Mouse (Mus musculus): ENCODE measurements around the gene Soat2.

Gene Soat2

DNA sequence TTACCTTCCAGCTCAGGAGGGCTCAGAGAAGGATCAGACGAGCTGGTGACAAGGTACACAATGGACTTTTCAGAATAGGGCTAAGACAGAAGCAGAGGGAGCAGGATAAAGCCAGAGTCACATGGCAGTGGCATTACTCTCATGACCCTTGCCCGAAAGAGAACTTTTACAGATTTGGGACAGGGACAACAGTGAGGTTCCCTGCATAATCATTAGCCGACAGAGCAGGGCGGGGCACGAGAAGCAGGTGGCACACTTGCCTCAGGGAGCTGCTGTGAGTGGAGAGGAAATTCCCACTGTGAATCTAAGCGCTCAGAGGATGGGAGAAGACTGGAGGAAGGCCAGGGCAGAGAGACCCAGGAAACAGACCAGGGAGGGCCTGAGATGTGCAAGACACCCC, 38.6 kb downstream of the Soat2 start:
- DNase-seq (ENCODE audit: low spot score), result no peak

DNA sequence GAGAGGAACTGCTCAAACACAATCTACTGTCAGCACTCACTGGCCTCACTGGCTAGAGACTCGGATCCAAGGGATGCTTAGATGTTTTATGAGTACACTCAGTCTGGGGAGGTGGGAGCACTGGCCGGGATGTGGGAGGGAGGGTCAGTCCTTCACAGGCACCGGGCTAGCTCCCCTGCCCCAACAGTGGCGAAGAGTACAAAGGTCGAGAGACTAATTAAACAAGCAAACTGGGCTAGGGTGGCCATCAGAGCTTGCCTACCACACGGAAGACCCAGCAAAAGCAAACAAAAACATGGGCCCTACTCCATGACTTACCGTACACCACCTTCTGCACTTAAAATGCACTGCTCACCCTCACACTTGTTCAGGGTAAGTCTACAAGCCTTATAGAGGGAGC, 41.4 kb downstream of the Soat2 start:
- no peak for DNase-seq (ENCODE audit: low spot score)

DNA sequence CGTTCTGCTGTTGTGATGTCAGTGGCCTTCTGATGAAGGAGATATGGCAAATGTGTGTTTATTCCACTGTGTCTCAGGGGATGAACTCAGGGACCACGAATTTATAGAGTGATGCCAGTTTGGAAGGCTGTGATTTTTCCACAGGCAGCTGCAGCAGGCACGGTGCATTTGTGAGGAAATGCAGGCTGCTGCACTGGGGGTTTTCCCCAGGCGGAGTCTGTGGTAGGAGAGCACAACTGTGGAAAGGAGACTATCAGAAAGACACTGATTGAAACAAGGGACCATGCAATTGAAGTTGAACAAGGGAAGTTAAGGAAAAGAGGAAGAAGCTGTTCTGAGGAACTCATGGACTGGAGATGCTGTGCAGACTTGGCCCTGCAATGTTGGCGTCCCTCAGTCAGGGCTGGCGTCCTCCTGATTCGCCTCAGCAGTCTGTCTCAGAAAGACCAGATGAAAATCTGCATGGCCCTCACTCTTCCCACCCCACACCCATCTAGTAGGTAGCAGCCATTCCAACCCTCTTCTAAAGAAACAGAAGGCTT, 42.0 kb downstream of the Soat2 start:
- no peak for DNase-seq (ENCODE audit: low spot score)

DNA sequence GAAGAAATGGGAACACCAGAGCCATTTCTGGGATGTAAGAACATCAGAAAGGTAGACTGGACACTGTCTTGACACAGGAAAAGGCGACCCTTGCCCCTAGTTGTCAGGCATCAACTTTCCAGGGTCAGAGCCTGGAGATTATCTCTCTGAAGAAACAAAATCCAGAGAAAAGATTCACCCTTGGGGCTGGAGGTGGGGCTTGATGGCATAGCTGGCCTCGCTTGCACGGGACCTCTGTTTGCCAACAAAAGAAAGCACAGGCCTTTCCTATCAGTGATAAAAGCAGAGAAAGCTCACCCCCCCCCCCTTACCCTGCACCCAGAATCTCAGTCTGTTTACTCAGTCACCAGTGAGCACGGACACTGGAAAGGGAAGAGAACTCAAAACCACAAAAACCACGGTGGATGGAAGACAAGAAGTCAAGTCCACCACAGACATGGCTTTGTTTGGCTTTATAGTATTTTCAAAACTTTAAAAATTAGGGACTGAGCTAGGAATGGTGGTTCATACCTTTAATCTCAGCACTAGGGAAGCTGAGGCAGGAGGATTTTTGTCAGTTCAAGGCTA, 42.6 kb downstream of the Soat2 start:
- no peak for DNase-seq (ENCODE audit: low spot score)

DNA sequence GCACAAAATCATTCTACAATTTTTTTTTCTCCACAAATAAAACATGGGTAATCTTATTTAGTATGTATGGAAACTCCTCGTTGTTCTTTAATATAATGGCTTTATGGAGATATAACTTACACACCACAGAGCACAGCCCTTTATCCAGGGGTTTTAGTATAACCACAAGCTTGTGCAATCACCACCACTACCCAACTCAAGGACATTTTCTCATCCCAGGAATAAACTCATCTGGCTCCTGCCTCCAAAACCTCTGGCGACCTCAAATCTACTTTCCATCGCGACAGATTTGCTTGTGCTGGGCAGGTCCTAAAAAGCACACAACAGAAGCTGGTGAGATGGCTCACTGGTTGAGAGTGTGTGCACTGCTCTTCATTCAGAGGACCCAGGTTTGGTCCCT, 43.3 kb downstream of the Soat2 start:
- DNase-seq (ENCODE audit: low spot score), result no peak

DNA sequence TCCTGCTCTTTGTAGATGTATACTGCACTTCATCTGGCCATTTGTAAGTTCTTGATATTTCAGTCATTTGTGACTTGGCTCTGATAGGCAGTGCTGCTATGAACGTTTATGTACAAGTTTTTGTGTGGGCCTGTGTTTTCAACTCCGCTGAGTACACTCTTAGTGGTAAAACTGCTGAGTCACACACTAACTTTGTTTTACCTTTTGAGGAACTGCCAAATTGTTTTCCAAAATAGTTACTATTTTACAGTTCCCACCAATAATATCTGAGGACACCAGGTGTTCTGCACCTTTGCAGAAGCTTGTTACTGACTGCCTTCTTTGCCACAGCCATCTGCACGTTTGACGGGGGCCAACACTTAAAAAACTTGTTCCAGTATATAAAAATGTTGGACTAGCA, 44.1 kb downstream of the Soat2 start:
- no peak for DNase-seq (ENCODE audit: low spot score)

DNA sequence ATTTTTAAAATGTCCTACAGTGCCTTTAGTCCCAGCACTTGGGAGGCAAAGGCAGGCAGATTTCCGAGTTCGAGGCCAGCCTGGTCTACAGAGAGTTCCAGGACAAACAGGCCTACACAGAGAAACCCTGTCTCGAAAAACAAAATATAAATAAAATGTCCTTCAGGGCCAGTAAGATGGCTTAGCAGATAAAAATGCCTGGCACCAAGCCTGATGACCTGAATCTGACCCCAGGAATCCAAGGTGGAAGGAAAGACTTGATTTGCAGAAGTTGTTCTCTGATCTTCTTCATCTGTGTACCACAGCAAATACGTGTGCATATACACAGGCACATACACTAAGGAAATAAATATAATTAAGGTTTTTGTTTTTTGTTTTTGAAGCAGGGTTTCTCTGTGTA, 45.0 kb downstream of the Soat2 start:
- DNase-seq (ENCODE audit: low spot score), result no peak

DNA sequence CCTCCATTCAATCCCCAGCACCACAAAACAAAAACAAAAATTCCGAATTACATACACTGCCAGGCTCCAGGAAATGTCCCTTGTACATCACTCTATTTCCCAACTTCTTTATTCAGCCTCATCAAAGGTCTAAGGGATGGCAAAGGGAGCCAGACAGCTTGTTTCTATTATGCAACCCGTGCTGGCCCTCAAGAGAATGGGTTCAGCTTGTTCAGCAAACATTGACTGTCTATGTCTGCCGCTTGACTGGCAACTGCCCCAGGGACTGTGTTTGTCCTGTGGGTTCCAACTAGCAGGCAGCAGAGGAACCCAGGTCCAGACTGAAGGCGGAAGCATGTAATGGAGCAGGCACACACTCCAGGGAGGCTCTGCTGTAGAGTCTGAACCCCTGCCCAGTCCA, 48.5 kb downstream of the Soat2 start:
- no peak for DNase-seq (ENCODE audit: low spot score)

DNA sequence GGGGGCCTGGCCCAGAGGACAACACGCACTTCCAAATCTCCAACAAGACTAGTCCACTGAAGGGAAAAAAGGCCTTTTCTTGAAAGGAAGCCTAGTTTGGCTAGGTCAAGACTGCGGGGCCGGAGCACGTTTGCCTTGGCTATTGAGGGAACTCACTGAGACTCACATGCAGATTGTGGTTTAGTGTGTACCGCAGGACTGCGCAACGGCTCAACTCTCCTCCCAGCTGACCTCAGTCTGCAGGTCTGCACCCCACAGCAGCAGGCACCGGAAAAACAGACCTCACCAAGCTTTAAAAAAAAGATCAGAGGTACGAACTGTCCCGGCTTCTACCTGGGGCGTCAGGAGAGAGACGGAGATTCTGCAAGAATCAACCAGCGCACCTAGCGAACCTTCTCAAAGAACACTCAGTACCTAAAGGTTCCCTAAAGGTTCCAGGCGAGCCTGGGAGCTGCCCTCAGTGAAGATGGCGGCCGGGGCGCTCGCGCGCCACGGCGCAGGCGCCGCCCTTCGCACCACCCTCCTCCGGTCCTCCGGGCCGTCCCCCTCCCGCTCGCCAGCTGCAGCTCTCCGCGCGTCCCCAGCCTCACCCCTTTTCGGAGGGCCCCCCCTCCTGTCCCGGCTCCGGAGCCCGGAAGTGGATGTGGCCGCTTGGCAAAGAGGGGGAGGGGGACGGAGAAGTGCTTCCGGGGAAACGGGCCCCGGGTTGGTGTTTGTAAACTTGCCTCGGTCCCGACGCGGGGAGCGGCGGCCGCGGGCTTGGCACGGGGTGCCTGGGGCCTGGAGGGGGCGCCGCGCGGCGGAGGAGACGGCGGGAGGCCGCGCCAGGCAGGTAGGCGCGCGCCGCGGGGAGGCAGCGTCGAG, 52.9 kb downstream of the Soat2 start, which contains the start of gene Zfp740:
Gene Zfp740 (plus strand): TSS at position 279 of the 864 bp plus-strand sequence.
- peak; percentile 88 for DNase-seq (ENCODE audit: low spot score)

DNA sequence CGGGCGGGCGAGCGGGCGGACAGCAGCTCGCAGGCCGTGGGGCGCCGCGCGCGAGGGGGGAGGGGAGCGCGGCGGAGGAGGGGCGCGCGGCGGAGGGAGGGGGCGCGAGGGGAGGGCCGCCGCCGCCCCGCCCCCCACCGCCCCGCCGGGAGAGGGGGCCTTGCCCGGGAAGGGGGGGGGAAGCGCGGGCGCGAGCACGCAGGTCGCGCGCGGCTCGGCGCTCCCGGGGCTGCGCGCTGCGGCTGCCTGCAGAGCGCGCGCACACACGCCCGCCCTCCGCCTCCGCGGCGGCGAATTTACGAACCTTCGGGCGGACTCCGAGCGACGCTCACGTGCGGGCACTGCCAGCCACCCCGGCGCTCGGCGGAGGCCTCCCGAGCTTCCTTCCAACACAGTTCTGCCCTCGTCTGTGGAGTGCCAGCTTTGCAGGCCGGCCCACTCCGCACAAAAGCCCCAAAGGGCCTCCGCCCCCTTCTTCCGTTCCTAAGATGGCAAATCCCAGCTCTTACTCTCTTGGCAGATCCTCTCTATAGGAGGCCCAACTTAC, 53.6 kb downstream of the Soat2 start:
- peak; percentile 60 for DNase-seq (ENCODE audit: low spot score)

DNA sequence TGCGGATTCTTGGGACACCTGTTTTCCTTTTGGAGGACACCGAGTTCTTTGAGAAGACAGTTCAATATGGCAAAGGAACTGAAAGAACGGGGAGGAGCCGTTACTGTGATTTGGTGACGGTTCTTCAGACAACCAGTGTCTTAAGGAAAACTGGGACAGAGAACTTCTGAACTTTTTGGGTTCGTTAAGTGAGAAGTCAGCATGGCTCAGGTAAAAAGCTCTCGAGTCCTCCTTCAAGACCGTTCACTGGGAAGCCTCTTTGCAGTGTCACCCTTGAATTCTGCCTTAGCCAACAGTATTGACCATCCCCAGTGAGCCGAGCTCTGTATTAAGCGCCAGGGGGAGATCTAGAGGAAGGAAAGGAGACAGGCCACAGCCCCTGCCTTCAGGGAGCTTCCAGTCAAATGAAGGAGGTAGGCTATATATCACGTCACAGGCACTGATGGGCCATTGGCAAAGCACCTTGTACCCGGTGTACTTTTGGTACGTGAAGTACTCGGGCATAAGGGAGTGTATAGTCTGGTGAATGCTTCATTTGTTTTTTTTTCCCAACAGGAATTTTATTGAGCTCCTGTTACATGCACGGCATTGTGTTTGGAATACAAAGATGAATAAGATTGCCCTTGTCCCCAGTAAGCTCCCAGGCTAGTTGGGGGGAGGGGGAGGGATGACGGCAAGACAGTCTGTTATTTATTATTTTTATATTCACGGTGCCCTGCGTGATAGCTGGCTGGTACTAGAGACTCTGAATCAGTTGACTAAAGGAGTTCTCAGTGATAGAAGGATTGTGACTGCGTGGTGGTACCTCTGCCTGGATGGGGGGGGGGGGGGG, 54.6 kb downstream of the Soat2 start, which contains the start of gene Csad:
Gene Csad (minus strand): TSS at position 51 of the 832 bp plus-strand sequence.
- no peak for DNase-seq (ENCODE audit: low spot score)

DNA sequence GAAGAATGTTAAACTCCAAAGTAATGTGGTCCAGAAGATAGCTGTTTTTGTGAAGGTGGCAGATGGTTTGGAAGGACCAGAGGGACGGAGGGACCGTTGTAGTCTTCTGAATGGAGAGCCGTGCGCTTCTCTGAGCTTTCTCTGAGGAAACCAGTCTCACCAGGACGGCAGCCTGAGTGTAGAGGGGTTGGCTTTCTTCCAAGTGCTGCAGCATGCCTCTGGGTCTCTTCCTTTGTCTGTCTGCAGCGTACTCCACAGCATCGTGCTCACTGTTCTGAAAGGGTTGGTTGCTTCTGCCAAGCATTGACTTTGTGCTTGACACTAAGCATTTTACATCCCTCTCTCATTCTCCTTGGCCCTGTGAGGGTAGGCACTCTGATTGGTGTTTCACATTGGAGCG, 55.5 kb downstream of the Soat2 start:
- DNase-seq (ENCODE audit: low spot score), result no peak

DNA sequence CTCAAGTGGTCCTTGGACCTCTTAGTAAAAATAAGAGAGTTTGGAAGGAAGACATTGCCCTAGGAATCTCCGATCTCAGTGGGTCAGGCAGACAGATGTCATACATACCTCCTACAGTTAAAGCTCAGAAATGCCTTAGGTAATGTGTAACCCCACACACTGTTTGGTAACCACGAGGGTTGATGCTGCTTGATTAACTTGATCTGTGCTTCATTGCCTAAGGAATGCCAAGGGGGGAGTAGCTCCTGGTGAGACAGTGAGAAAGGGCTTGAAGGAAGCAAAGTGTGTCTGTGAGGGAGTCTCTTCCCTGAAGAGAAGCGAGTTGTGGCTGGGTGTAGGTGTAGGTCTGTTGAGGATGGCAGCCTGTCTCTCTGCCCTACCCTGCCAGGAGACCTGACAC, 57.0 kb downstream of the Soat2 start:
- no peak for DNase-seq (ENCODE audit: low spot score)

DNA sequence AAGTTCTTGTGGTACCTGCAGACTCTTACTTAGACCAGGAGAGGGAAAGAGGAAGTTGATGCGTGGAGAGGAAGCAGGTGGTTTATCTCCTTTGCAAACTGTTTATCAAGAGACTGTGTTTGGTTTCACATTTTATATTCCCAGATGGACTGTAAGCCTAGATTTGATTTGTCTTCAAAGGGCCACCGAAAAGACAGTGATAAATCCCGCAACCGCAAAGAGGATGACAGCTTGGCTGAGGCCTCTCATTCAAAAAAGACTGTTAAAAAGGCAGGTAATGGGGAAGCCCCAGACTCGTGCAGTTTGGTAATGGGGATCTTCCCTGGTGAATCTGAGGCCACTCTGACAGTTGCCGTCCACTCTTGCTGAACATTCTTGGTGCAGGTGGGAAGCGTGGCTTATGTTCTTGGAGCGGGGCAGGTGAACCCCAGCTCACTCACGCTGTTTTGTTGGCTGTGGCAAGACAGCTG, 57.8 kb downstream of the Soat2 start:
- DNase-seq (ENCODE audit: low spot score), result no peak

DNA sequence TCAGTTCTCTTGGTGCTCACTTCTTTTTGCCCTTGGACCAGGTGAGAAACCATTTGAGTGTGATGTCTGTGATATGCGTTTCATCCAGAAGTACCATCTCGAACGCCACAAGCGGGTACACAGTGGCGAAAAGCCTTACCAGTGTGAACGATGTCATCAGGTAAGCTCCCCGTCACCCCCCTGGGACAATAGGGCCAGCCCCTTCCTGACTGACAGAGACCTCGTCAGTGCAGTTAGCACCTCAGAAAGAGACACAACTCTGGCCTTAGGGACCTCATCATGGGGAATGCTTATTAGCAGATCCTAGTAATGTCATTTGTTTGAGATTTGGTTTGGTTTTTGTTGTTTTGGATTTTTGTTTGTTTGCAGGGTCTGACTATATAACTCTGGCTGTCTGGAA, 58.8 kb downstream of the Soat2 start:
- DNase-seq (ENCODE audit: low spot score), result no peak

DNA sequence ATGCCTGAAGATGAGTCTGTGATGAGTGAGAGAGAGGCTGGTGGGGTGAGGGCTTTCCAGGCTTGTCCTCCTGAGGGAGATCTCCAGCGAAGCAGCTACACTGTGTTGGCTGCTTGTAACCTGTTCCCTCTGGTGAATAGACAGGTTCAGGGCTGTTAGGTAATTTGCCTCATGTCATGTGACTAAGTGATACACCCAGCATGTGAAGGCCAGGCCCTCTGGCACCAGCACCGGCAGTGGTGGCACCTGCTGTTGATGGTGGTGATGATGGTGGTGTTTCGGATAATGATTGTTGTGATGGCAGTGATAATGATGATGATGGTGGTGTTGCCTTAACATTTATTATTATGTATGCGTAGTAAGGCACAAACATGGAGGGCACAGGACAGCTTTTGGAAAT, 60.5 kb downstream of the Soat2 start:
- no peak for DNase-seq (ENCODE audit: low spot score)

DNA sequence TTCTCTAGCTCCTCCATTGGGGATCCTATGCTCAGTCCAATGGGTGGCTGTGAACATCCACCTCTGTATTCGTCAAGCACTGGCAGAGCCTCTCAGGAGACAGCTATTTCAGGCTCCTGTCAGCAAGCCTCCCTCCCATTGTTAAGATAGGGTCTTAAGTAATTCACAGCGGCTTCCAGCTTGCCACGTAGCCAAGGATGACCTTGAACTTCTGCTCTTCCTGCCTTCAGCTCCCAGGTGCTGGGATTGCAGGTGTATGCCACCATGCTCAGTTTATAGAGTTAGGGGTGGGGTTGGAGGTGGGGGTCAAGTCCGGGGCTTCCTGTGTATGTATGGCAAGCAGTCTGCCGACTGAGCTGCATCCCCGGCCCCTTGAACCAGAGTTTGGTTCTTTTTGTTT, 61.6 kb downstream of the Soat2 start:
- DNase-seq (ENCODE audit: low spot score), result no peak
